Mouse (Mus musculus) lung, postnatal 25 days (tissue): ENCODE measurements around the gene Lzts3.
A peak's percentile ranks its signal among the peaks of the same experiment; 100 is the strongest.
"Not testable (repeated sequence)": the region's sequence is repeated elsewhere in the genome, so short reads cannot be mapped to it uniquely, and the experiment has no call there.

Experiments
- DNase-seq: peaks from one replicate; pipeline ENCODE4 v3.0.0; 2022; ENCODE audit warnings: low spot score

The Lzts3 gene

DNA sequence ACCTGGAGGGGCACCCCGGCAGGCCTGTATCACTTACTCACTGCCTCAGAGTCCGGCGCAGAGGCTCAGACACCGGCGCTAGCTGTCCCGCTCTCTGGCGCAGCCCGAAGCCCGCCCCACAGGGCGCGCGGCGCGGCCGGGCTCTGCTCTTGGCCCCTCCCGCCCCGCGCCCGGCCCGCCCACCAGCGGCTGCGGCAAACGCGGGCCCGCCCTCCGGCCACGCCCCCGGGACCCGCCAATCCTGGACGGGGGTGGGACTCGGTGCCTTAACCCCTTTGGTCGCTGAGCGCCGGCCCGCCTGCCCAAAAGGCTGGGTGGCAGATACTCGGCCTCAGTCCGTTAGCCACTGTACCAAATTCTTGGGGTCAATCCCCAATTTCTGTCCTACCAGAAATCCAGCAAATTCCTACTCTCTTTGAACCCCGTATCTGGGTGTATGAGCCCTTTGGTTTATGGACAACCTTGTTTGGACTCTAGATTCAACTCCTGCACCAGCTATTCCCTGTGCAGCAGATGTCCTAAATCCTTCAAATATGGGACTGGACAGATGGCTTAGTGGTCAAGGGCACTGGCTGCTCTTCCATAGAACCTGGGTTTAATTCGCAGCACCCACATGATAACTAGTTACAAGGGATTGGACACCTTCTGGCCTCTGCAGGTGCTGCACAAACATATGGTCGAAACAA is at the start of gene Lzts3:
Lzts3 (minus strand) TSS at position 120 of the 686 bp plus-strand sequence.
- DNase-seq = peak; percentile 91

DNA sequence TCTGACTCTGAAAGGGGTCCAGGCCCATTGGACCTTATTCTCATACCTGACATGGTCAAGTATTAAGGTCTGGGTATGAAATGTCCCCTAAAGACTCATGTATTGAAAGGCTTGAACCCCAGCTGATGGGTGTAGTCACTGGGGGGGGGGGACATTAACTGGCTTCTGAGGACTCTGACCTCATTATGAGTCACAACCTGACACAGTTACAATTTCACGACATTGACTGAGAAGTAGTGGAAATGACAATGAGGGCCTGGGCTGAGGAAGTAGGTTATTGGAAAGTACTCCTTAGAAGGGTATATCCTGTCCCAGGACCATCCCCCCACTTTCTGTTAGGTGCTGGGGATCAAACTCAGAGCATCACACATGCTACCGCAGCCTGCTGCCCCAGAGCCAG is 46.4 kb upstream of the Lzts3 start:
- no peak for DNase-seq

- DNase-seq = no peak
Measured at GRCm38 (mm10) chr2:130685426-130685825, 42.8 kb upstream of the Lzts3 start.

- DNase-seq = no peak
Measured at GRCm38 (mm10) chr2:130681531-130681930, 38.9 kb upstream of the Lzts3 start.

GRCm38 (mm10) chr2:130679899-130680298 is 37.3 kb upstream of the Lzts3 start:
- DNase-seq = no peak

DNA sequence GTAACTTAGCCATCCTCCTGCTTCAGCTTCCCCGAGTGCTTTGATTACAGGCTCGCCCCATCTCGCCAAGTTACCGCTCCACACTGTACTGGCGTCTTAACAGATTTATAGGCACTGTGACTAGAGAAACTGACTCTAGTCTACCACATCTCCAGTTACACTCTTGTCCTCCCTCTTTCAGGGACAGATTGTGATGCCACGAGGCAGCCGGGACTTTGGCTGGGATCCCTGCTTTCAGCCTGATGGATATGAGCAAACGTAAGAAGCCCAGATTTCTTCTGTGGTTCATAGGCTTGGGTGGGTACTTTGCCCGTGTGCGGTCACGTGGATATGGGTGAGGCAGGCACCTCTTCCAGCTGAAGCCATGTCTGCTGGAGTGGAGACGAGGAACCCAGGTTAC is 36.6 kb upstream of the Lzts3 start:
- DNase-seq = no peak

DNA sequence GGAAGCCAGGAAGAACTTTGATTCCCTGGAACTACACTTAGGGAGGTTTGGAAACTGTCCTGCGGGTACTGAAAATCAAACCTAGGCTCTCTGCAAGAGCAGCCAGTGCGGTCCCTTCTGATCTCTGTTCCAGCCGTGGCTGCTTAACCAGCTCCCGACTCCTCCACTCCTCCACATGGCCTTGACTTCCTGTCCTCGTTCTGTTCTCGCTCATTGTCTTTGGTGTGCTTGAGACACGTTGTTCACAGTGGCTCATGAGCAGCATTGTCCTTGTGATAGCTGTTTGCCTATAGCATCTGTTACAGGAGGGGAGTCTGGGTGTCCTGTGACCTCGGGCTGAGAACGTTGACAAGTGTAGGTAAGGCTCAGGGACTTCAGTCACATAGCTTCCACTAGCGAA is 34.6 kb upstream of the Lzts3 start:
- no peak for DNase-seq

- DNase-seq = peak; percentile 88
Measured at GRCm38 (mm10) chr2:130667559-130667958, 25.0 kb upstream of the Lzts3 start, which contains the start of gene Itpa. TSS of gene Itpa (plus strand) at chr2:130667610.

- peak; percentile 91 for DNase-seq
Measured at GRCm38 (mm10) chr2:130664102-130664701, 21.6 kb upstream of the Lzts3 start, which contains the start of gene Ddrgk1. TSS of gene Ddrgk1 (minus strand) at chr2:130664659.

GRCm38 (mm10) chr2:130663342-130663741 is 20.7 kb upstream of the Lzts3 start:
- DNase-seq = no peak

GRCm38 (mm10) chr2:130658530-130658929 is 15.9 kb upstream of the Lzts3 start:
- DNase-seq = no peak

- DNase-seq = no peak
Measured at GRCm38 (mm10) chr2:130657541-130657940, 14.9 kb upstream of the Lzts3 start.

DNA sequence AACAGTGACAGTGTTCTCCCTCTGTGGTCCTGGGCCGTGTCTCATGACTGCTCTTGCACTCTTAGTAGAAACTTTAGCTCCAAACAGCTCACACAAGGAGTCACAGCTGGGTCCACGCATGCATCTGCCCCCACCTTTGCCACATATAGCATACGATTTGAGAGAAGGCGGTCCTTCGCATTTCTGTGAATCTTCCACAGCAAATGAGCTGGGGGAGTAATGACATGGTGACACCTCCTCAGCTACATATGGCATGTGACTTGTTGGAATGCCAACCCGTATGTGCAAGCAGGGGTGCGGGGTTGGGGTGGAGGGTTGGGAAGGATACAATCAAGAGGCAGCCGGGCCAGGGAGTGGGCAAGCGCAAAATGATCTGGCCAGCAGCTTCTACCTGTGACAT is 13.9 kb upstream of the Lzts3 start:
- no peak for DNase-seq

GRCm38 (mm10) chr2:130655660-130656339 is 13.2 kb upstream of the Lzts3 start:
- DNase-seq = no peak

- DNase-seq = no peak
Measured at GRCm38 (mm10) chr2:130653760-130654159, 11.2 kb upstream of the Lzts3 start.

DNA sequence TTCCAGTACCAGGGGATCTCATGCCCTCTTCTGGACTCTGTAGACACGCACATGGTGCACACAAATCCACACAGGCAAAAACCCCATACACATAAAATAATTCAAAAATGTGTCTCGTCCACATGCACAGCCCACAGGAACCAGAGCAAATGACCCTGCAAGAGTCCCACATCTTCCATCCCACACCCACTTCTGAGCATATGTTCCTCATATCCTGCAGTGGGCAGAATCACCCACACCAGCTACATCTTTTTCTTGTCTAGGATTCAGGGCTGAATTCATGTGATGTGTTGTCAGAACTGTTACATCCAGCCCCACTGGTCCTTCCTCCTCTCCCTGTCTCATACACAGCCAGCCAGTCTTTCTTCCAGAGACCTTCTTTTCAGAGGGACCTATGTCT is 10.7 kb upstream of the Lzts3 start:
- DNase-seq = no peak

- DNase-seq = not testable (repeated sequence)
Measured at GRCm38 (mm10) chr2:130649028-130649427, 6.4 kb upstream of the Lzts3 start.

DNA sequence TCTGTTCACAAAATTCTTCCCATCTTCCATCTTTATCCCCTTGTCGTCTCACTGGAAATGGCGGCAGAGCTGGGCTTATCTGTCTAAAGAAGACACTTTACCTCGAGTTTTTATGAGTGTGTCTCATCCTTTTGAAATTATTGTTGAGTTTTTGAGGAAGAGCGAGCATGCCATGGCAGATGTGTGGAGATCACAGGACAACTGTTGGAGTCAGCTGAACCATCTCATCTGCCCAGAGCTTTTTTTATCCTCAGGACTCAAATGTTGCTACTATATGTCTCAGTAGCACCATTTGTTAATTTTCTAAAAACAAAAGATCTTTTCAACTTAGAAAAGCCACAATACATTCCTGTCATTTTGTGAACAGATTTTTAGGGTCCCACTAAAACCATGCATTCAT is 2.6 kb upstream of the Lzts3 start:
- DNase-seq = no peak

DNA sequence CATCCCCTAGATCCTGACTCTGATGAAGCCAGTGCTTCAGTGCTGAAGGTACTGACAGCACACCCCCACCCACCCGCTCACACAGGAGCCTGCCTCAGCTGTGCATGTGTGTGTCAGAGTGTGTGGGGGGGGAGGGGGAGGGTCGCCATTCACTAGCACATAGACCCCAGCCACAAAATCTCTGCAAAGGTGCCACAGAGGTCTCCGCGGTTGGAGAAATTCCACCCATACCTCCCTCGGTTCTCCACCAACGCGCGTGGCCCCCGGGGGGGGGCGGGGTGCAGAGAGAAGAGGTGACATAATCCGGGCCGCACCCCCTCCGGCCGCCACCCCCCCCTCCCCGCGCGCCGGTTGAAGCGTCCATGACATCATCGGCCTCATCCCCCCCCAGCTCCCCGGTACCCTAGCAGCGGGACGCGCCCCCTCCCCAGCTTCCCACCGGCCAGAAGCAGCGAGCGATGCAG is 374 bp downstream of the Lzts3 start:
- no peak for DNase-seq

DNA sequence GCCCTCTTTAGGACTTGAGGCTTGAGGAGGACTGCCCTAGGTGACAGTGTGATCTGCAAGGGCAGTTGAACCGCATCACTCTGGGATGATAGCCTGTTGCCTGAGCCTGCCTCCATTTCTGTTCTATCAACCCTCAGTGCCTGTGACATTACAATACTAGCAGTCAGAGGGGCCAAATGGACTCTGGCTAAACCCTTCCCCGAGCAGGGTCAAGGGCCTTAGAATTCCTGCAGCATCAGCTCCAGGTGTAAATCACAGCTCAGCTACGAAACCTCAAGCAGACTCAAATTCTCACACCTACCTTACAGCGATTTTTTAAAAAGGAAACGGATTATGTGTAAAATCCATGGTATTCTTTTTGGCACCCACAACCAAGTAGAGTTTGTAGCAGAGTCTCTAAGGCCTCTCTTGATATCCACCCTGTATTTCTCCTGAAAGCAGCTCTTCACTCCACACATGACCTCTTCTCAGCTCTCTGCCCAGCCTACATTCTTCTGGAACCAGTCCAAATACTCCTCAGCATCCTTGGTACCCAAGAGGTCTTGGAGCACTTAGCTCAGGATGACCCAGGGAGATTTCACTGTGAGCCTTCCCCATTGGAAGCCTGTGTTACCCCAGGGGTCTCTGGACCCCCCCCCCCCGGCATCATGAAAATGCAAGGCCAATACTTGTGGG is 1.1 kb downstream of the Lzts3 start:
- DNase-seq = no peak

- DNase-seq = no peak
Measured at GRCm38 (mm10) chr2:130639276-130639675, 3.3 kb downstream of the Lzts3 start.

- no peak for DNase-seq
Measured at GRCm38 (mm10) chr2:130638101-130638611, 4.4 kb downstream of the Lzts3 start.
